Mouse (Mus musculus) liver, postnatal 0 days (tissue): ENCODE data around the gene Camk2g. TPM values are rescaled to one million over a fixed set of nuclear protein-coding genes. Genes with fewer than 3 reads are reported as not detected.

Experiments
- ATAC-seq: fragments of 200-750 bp; cut with Nextera tagmentation; 2 replicates; pipeline ENCODE4 v1.8.0; 2017; ENCODE audit warnings: mild to moderate bottlenecking, moderate library complexity
- DNase-seq: peaks from one replicate; pipeline ENCODE4 v3.0.0-alpha.2; 2016
- H3K27ac ChIP-seq: fragments of 300-500 bp; sonication (generic); 2 replicates; pipeline ENCODE4 v1.5.1; 2014; ENCODE audit warnings: antibody characterized with exemption, moderate library complexity, mild to moderate bottlenecking, low read depth
- H3K27me3 ChIP-seq: fragments of 300-500 bp; sonication (generic); 2 replicates; pipeline ENCODE4 v1.6.1; 2014; ENCODE audit warnings: low read length, control low read depth, mixed read lengths; ENCODE audit not compliant: insufficient read depth
- H3K36me3 ChIP-seq: fragments of 300-500 bp; sonication (generic); replicated peaks from 2 replicates; pipeline ENCODE4 v1.6.1; 2014; ENCODE audit warnings: mild to moderate bottlenecking, control low read depth, low read length, moderate library complexity, mixed read lengths; ENCODE audit not compliant: insufficient read depth
- H3K4me1 ChIP-seq: fragments of 300-500 bp; sonication (generic); 2 replicates; pipeline ENCODE4 v1.6.1; 2014; ENCODE audit warnings: antibody characterized with exemption, mild to moderate bottlenecking, control low read depth; ENCODE audit not compliant: insufficient read depth
- H3K4me2 ChIP-seq: fragments of 300-500 bp; sonication (generic); 2 replicates; pipeline ENCODE4 v1.6.1; 2014; ENCODE audit warnings: low read depth, mild to moderate bottlenecking, low read length, moderate library complexity, mixed read lengths
- H3K4me3 ChIP-seq: fragments of 300-500 bp; sonication (generic); 2 replicates; pipeline ENCODE4 v1.5.1; 2014; ENCODE audit warnings: low read depth, low read length
- H3K9ac ChIP-seq: fragments of 300-500 bp; sonication (generic); replicated peaks from 2 replicates; pipeline ENCODE4 v1.6.1; 2014; ENCODE audit warnings: mild to moderate bottlenecking, moderate library complexity
- H3K9me3 ChIP-seq: fragments of 300-500 bp; sonication (generic); 2 replicates; pipeline ENCODE4 v1.6.1; 2016; ENCODE audit warnings: mild to moderate bottlenecking, control low read depth, low read length, mixed read lengths
- CTCF ChIP-seq: sonication (generic); IDR thresholded peaks from 2 replicates; pipeline ENCODE4 v1.5.1; 2016; ENCODE audit warnings: antibody characterized with exemption, low read depth
- EP300 ChIP-seq: IDR thresholded peaks from 2 replicates; pipeline ENCODE4 v1.6.1; 2016; ENCODE audit warnings: antibody characterized with exemption, low read depth, mild to moderate bottlenecking
- WGBS: fragments of 180-500 bp; shearing (Covaris S2); extraction: QIAGEN DNeasy Blood & Tissue Kit; methylation state at CpG from one replicate; pipeline ENCODE4 v1.1.7; 2014; ENCODE audit not compliant: insufficient replicate concordance; 5-methylcytosine and 5-hydroxymethylcytosine counted together
- microRNA-seq: library from miRNA; unstranded; fragments of <30 nt; microRNA quantifications from one replicate; pipeline ENCODE4, GENCODE M21; 2016
- polyA plus RNA-seq: library from polyadenylated mRNA; unstranded; fragments of >200 nt; fragmentation: Nextera tagmentation; extraction: Ambion mirVana; gene quantifications from 2 replicates; pipeline ENCODE4 v1.2.1, GENCODE M21; 2015

The Camk2g gene
- polyA plus RNA-seq, 1 experiment from 2014 or later = 6.6 TPM

DNA sequence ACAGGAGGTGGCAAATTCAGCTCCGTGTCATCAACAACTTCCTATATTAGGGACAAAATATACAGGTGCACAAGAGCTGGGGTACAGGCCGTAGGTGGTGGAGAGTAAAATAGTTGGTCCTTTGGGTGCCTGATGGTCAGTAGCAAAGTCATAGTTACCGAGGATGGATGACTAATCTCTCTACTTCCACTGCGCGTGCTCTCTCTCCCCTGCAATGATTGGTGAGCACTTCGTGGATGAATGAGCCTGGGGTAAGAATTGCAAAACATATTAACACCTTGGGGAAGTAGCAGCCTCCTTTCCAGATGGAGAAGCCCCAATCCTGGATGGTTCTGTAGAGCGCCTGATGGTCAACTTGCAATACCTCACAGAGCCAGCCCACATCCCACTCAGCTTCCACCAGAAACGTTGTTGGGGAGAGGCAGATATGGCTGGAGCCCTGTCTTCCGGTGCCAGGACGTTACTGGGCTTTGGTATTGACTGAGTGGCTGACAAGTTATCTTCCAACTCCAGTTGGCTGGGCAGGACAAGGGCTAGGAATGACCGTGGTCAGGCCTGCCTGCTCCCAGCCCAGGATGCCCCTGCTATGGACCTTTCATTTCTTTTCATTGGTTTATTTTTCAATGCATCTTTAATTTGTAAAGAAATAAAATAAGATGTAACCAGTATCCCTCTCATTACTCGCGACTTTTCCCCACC is 99.6 kb downstream of the Camk2g start:
- Histone ChIP-seq H3K27ac (peak overlapping the region; percentile 96), H3K9me3 (no peaks in the 10 kb centered on the region), H3K4me3 (peak overlapping the region; percentile 93), H3K36me3 (peaks cover 49% of the 10 kb centered on the region), H3K4me1 (peaks cover 29% of the 10 kb centered on the region), H3K9ac (peak overlapping the region; percentile 93), H3K27me3 (no peaks in the 10 kb centered on the region), H3K4me2 (peak overlapping the region; percentile 93)
- ATAC-seq (peak; percentile 8; the same call in 1 of the 2 replicates), DNase-seq (no peak)
- WGBS = 39% methylated on average over 13 of the region's 13 CpGs
- no peak for TF ChIP-seq EP300
- no peak for TF ChIP-seq CTCF

DNA sequence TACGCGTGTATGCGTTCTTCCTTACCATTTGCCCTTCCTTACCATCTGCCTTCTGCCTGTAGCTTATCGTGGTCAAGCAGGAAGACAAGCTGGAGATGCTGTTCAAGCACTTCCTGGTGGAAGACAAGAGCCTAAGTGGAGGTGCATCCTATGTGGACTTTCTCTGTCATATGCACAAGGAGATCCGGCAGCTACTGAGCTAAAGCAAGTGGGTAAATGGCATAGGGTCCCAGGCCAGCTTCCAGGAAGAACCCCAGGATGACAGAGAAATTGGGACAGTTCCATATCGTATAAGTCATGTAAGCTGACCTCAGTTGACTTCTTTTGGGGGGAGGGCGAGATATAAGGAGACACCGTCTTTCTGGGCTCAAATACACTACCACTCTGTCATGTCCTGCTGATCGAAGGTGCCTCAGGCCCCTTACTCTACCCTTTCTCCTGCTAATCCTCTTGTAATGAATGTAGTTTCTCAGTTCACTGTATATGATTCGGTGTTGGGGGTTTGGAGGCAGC is 100.2 kb downstream of the Camk2g start:
- peaks cover 56% of the 10 kb centered on the region for H3K36me3 ChIP-seq
- H3K4me1 ChIP-seq = peaks cover 27% of the 10 kb centered on the region
- H3K9me3 ChIP-seq = no peaks in the 10 kb centered on the region
- TF ChIP-seq CTCF (no peak), EP300 (no peak)
- ATAC-seq (no peak), DNase-seq (no peak)
- H3K27me3 ChIP-seq = no peaks in the 10 kb centered on the region
- peak overlapping the region; percentile 96; the same call in 1 of the 2 replicates for H3K27ac ChIP-seq
- WGBS = 78% methylated on average over 10 of the region's 10 CpGs
- H3K4me2 ChIP-seq = no peak overlapping the region
- H3K9ac ChIP-seq = no peak overlapping the region
- H3K4me3 ChIP-seq = no peak overlapping the region

DNA sequence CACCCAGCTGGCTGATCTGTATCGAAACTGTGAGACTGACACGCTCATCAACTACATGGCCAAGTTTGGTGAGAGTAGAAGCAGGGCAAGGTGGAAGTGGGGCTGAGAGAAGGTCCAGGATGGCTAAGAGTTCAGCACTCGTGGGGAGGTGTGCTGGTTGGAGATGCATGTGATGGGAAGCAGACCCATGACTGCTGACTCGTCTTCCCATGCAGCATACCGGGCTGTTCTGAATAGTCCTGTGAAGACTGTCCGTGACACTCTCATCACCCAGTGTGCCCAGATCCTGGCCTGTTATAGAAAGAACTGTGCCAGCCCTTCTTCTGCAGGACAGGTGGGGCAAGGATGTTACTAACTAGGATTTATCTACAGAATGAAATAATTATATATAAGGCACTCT is 102.1 kb downstream of the Camk2g start:
- Histone ChIP-seq H3K9me3 (no peaks in the 10 kb centered on the region), H3K4me2 (no peak overlapping the region), H3K27me3 (no peaks in the 10 kb centered on the region), H3K9ac (no peak overlapping the region), H3K27ac (no peak overlapping the region), H3K36me3 (peaks cover 71% of the 10 kb centered on the region), H3K4me1 (peaks cover 22% of the 10 kb centered on the region), H3K4me3 (no peak overlapping the region)
- TF ChIP-seq EP300 = no peak
- TF ChIP-seq CTCF = no peak
- WGBS = 83% methylated on average over 6 of the region's 6 CpGs
- ATAC-seq = no peak
- no peak for DNase-seq

DNA sequence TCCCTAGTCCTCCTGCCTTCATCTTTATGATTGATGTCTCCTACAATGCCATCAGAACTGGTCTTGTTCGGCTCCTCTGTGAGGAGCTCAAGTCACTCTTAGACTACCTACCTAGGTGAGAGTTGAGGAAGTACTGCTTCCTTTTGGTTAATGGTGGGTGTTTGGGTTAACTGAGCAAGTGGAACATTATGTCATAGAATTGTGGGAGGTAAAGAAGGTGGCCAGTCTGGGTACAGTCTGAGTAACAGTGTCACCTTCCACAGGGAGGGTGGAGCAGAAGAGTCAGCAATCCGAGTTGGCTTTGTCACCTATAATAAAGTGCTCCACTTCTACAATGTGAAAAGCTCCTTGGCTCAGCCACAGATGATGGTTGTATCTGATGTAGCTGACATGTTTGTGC is 104.9 kb downstream of the Camk2g start:
- H3K4me1 ChIP-seq = peaks cover 3% of the 10 kb centered on the region; the same call in 1 of the 2 replicates
- H3K4me2 ChIP-seq = no peak overlapping the region
- no peak overlapping the region for H3K9ac ChIP-seq
- H3K9me3 ChIP-seq = no peaks in the 10 kb centered on the region
- no peak for DNase-seq
- no peaks in the 10 kb centered on the region for H3K27me3 ChIP-seq
- ATAC-seq = no peak
- H3K4me3 ChIP-seq = no peak overlapping the region
- WGBS = 89% methylated on average over 2 of the region's 2 CpGs
- H3K27ac ChIP-seq = no peak overlapping the region
- H3K36me3 ChIP-seq = peaks cover 95% of the 10 kb centered on the region
- TF ChIP-seq CTCF = no peak
- TF ChIP-seq EP300 = no peak

DNA sequence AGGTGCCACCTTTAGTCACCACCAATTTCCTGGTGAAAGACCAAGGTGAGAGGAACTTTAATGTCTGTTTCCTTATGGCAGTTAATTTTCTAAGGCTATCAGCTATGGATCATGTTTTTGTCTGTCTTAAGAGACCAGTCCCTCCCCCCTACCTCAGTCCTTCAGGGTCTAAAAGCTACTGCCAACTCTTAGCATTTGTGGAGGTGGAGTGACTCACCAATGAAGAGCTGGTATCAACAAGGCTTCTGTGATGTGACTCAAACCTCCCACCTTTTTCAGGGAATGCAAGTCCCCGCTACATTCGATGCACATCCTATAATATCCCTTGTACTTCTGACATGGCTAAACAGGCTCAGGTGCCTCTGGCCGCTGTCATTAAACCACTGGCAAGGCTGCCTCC is 107.3 kb downstream of the Camk2g start:
- H3K4me1 ChIP-seq = peaks cover 7% of the 10 kb centered on the region; the same call in 1 of the 2 replicates
- ATAC-seq = no peak
- H3K27me3 ChIP-seq = no peaks in the 10 kb centered on the region
- H3K9ac ChIP-seq = no peak overlapping the region
- H3K9me3 ChIP-seq = no peaks in the 10 kb centered on the region
- no peak for TF ChIP-seq EP300
- no peak for TF ChIP-seq CTCF
- no peak for DNase-seq
- 90% methylated on average over 3 of the region's 3 CpGs for WGBS
- H3K4me2 ChIP-seq = no peak overlapping the region
- H3K4me3 ChIP-seq = no peak overlapping the region
- peaks cover 96% of the 10 kb centered on the region for H3K36me3 ChIP-seq
- no peak overlapping the region for H3K27ac ChIP-seq

Small RNA genes lying within 50 kb of the gene (microRNA-seq; reads per million reads assigned to microRNA genes)
- gene Mir6946 = 4.1 reads per million, percentile 3 among the genes with 10 or more reads in this experiment

Other genes starting within 250 kb of the Camk2g start
- 13.6 and 14.9 TPM in 2 replicates for gene Ppp3cb, start 247.5 kb downstream of the Camk2g start, polyA plus RNA-seq
- 0.44 and 0.58 TPM in 2 replicates for gene Usp54, start 153.0 kb downstream of the Camk2g start, polyA plus RNA-seq
- gene Myoz1, start 137.5 kb downstream of the Camk2g start, polyA plus RNA-seq = 0.41 and 8.8 TPM in 2 replicates
- 0.05 and 0.38 TPM in 2 replicates for gene Synpo2l, start 125.7 kb downstream of the Camk2g start, polyA plus RNA-seq
- gene Sec24c, start 119.8 kb downstream of the Camk2g start, polyA plus RNA-seq = 30.8 and 31.3 TPM in 2 replicates
- 4.4 and 5.1 TPM in 2 replicates for gene Fut11, start 99.1 kb downstream of the Camk2g start, polyA plus RNA-seq
- 88.5 and 91.7 TPM in 2 replicates for gene Chchd1, start 91.1 kb downstream of the Camk2g start, polyA plus RNA-seq
- gene Zswim8, start 86.5 kb downstream of the Camk2g start, polyA plus RNA-seq = 5.3 and 6.4 TPM in 2 replicates
- 11.7 and 12.6 TPM in 2 replicates for gene Ndst2, start 59.5 kb downstream of the Camk2g start, polyA plus RNA-seq
- gene Plau, start 42.6 kb upstream of the Camk2g start, polyA plus RNA-seq = 0.83 and 0.84 TPM in 2 replicates
- gene Vcl, start 135.3 kb upstream of the Camk2g start, polyA plus RNA-seq = 9.3 and 11.6 TPM in 2 replicates